Mouse (Mus musculus): ENCODE results near the gene Pde8b.

DNA sequence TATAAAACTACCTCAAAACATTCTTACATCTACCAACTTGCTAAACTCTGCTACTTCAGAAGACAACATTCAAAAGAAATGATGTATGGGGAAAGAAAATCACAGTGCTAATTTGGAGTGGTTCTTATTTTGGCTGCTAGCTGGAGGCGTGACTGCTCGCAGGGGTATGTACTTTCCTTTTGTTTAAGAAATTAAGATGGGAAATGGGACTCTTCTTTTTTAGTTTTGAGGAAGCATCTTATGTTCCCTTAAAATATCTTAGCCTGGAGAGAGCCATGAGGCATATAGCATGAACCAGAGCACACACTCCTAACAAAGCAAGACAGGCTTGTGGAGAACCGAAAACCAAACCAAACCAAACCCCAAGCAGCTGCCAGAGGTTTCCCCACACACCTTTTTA is 167.5 kb downstream of the Pde8b start:
- TF ChIP-seq POLR2A (IDR thresholded peaks at IDR 0.05; ENCODE audit: control insufficient read depth, extremely low read depth, insufficient read depth, low read length, poor library complexity): no peak
- no peak for TF ChIP-seq CTCF (IDR thresholded peaks at IDR 0.05; ENCODE audit: borderline replicate concordance, control insufficient read depth, extremely low read depth, insufficient read depth, low read length, poor library complexity)
